Mouse (Mus musculus): ENCODE data around the gene Mturn. TPM values are rescaled to one million over a fixed set of nuclear protein-coding genes. Genes with fewer than 3 reads are reported as not detected.

Gene Mturn
- polyA plus RNA-seq (2014; fragmentation: Illumina TruSeq; extraction: RNeasy Lipid Tissue Mini Kit (QIAGEN cat#74804); ENCODE audit: low read depth, low replicate concordance): 13.6 TPM

DNA sequence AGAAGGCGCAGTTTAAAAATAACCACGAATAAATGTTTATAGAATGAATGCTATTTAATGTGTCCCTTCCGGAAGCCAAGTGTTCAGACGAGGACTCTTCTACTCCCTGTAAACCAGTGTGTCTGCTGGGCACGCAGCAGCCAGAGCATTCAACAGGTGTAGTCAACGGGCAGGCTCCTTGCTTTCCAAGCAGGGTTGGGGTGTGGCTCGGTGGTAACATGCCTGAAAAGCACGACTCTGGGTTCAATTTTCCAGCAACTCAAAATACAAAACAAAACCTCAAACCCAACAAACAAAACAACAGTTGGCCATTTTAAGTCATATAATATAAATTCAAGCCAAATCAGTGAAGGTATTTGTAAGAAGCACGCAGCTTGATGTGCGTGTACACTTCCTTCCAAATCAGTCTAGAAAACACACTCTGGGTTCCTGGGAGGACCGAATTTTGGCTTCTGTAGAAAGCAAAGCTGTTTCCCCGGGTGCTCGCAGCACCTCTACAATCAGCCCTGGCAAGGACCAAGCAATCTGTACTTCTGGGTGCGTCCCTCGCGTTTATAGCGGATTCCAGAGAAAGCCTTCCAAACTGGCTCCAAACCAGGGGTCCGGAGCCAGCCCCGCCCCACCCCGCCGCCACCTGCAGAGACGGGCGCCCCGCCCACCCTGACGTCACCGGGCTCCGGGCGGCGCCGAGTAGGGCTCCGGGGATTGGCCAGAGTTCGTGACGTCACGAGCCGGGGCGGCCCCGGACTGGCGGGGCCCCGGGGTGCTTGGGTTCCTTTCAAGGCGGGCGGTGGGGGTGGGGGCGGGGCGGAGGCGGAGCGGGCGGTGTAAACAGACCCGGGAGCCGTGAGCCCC is at the start of gene Mturn:
Gene Mturn (plus strand): TSS at position 734 of the 855 bp plus-strand sequence.

Other genes with a start within 250 kb of the Mturn start
- 19.2 TPM for gene Scrn1, start 115.1 kb upstream of the Mturn start, polyA plus RNA-seq (2014; fragmentation: Illumina TruSeq; extraction: RNeasy Lipid Tissue Mini Kit (QIAGEN cat#74804); ENCODE audit: low read depth, low replicate concordance)
- 15.2 TPM for gene Plekha8, start 86.5 kb upstream of the Mturn start, polyA plus RNA-seq (2014; fragmentation: Illumina TruSeq; extraction: RNeasy Lipid Tissue Mini Kit (QIAGEN cat#74804); ENCODE audit: low read depth, low replicate concordance)
- gene Fkbp14, start 84.3 kb upstream of the Mturn start, polyA plus RNA-seq (2014; fragmentation: Illumina TruSeq; extraction: RNeasy Lipid Tissue Mini Kit (QIAGEN cat#74804); ENCODE audit: low read depth, low replicate concordance): 62.3 TPM
- gene Znrf2, start 135.3 kb downstream of the Mturn start, polyA plus RNA-seq (2014; fragmentation: Illumina TruSeq; extraction: RNeasy Lipid Tissue Mini Kit (QIAGEN cat#74804); ENCODE audit: low read depth, low replicate concordance): 193 TPM